ENCODE assay signal across 9 mouse cellular contexts in genomic region chr19:36897778-36898177, GRCm38 (mm10). TPM values are rescaled to one million over a fixed set of nuclear protein-coding genes. Genes with fewer than 3 reads are reported as not detected.
DNase-seq lines count a peak whose midpoint lies in the region; ATAC-seq and TF ChIP-seq lines count a peak whose summit lies in the region.
"Had no signal": no experiment of that assay in that cellular context is flagged by ENCODE, and none has a peak within 500 bp of the region (broad histone marks: within the 10 kb centered on the region; RNA-seq: fewer than 3 reads in every experiment).

No protein-coding gene starts in this region.

- H3K9me3 ChIP-seq in CH12.LX (replicated peaks; ENCODE audit: low read length), result no peaks in the 10 kb centered on the region
- H3K9me3 ChIP-seq in forebrain, postnatal 0 days (ENCODE audit: low read length), result no peaks in the 10 kb centered on the region
- no peaks in the 10 kb centered on the region for H3K9me3 ChIP-seq in midbrain, embryonic 15.5 days
- H3K9me3 ChIP-seq: embryonic facial prominence, embryonic 13.5 days had no signal

- no peaks in the 10 kb centered on the region for H3K79me2 ChIP-seq in CH12.LX (replicated peaks; ENCODE audit: control insufficient read depth, extremely low read depth, insufficient read depth, poor library complexity, severe bottlenecking)

- DNase-seq in kidney, adult 18-20 months, result peak; percentile 18
- DNase-seq in kidney, adult 8-10 months, result no peak
- DNase-seq in CH12.LX (ENCODE audit: extremely low read depth) (peak; percentile 24), Patski (ENCODE audit: low read depth, low spot score) (no peak)
- peak; percentile 66 for DNase-seq in forebrain, postnatal 0 days
- DNase-seq in right cerebral cortex, adult 2 months (ENCODE audit: low spot score in 2 of 2), result no peak
- no peak for DNase-seq in gastrocnemius, adult 18-20 months (ENCODE audit: low spot score)

- TF ChIP-seq CTCF in CH12.LX (conservative IDR thresholded peaks at IDR 0.05 in 1 of 2, IDR thresholded peaks at IDR 0.05 in 1 of 2; ENCODE audit: low read depth in 2 of 2, low read length in 2 of 2), result peak; percentile 11 to 68; a peak in 2 of 4 replicates
- peak; percentile 80 for TF ChIP-seq CTCF in Patski (IDR thresholded peaks at IDR 0.05)
- peak; percentile 78 for TF ChIP-seq CTCF in forebrain, postnatal 0 days (IDR thresholded peaks at IDR 0.05; ENCODE audit: low read depth)

- 45% methylated on average over 9 of the region's 9 CpGs for WGBS in forebrain, postnatal 0 days
- WGBS in midbrain, embryonic 15.5 days, result 44% methylated on average over 9 of the region's 9 CpGs

- no peak for TF ChIP-seq POLR2A in CH12.LX (IDR thresholded peaks at IDR 0.05; ENCODE audit: low read depth, low read length)

- no peak overlapping the region for H3K9ac ChIP-seq in CH12.LX (ENCODE audit: insufficient read depth, low read depth)
- no peak overlapping the region for H3K9ac ChIP-seq in forebrain, postnatal 0 days
- no peak overlapping the region for H3K9ac ChIP-seq in midbrain, embryonic 15.5 days
- H3K9ac ChIP-seq: embryonic facial prominence, embryonic 13.5 days had no signal

- dilution Hi-C loops in CH12.LX (cut with MboI; ENCODE audit: extremely low pct_ligation_motif_present, extremely low pct_unique_long_range_greater_than_20kb, low sequenced_read_pairs), result no loop called here

- H3K36me3 ChIP-seq in CH12.LX (replicated peaks in 1 of 2; ENCODE audit: control insufficient read depth in 1 of 2, insufficient read depth in 1 of 2, low read length in 1 of 2), result peaks cover 9 to 34% of the 10 kb centered on the region in 2 experiments
- peaks cover 13% of the 10 kb centered on the region for H3K36me3 ChIP-seq in forebrain, postnatal 0 days (ENCODE audit: insufficient read depth)
- peaks cover 17% of the 10 kb centered on the region; the same call in 1 of the 2 replicates for H3K36me3 ChIP-seq in midbrain, embryonic 15.5 days (replicated peaks)

- H3K27me3 ChIP-seq in CH12.LX (replicated peaks) (no peaks in the 10 kb centered on the region), Patski (no peaks in the 10 kb centered on the region)
- H3K27me3 ChIP-seq in forebrain, postnatal 0 days (ENCODE audit: insufficient read depth, low read length), result no peaks in the 10 kb centered on the region
- no peaks in the 10 kb centered on the region for H3K27me3 ChIP-seq in midbrain, embryonic 15.5 days (replicated peaks)
- H3K27me3 ChIP-seq: embryonic facial prominence, embryonic 13.5 days had no signal

- no peak overlapping the region for H3K4me3 ChIP-seq in CH12.LX (replicated peaks in 1 of 3; ENCODE audit: low read depth in 2 of 3, low read length in 2 of 3, poor library complexity in 1 of 3)
- no peak overlapping the region for H3K4me3 ChIP-seq in forebrain, postnatal 0 days (ENCODE audit: low read depth, low read length)
- no peak overlapping the region for H3K4me3 ChIP-seq in midbrain, embryonic 15.5 days
- H3K4me3 ChIP-seq: embryonic facial prominence, embryonic 13.5 days had no signal

- CTCF ChIA-PET in Patski (lab: Charles Lee), result interaction anchor here (1.1 to 2.9 kb wide), 7 partner anchors 15 to 48 kb away, joined by 3 to 9 read pairs (median 4); partner anchors contain the start of gene Btaf1

- in situ Hi-C loops in CH12.LX (cut with MboI; ENCODE audit: low pct_ligation_motif_present, low pct_unique_long_range_greater_than_20kb, low sequenced_read_pairs), result no loop called here
- in situ Hi-C loops in Patski (cut with MboI; ENCODE audit: low pct_unique_long_range_greater_than_20kb), result no loop called here

- TF ChIP-seq EP300 in CH12.LX (IDR thresholded peaks at IDR 0.05; ENCODE audit: low read length), result no peak

- POLR2A ChIA-PET in Patski (lab: Charles Lee), result no interaction called here

- peaks cover 4 to 7% of the 10 kb centered on the region in 2 experiments for H3K4me1 ChIP-seq in CH12.LX (ENCODE audit: control insufficient read depth in 1 of 2, insufficient read depth in 2 of 2)
- no peaks in the 10 kb centered on the region for H3K4me1 ChIP-seq in forebrain, postnatal 0 days (ENCODE audit: insufficient read depth)
- peaks cover 12% of the 10 kb centered on the region for H3K4me1 ChIP-seq in midbrain, embryonic 15.5 days

- no peak overlapping the region for H3K27ac ChIP-seq in CH12.LX (ENCODE audit: insufficient read depth, low read depth)
- no peak overlapping the region for H3K27ac ChIP-seq in forebrain, postnatal 0 days (ENCODE audit: low read depth, low read length)
- no peak overlapping the region; the same call in 1 of the 2 replicates for H3K27ac ChIP-seq in midbrain, embryonic 15.5 days
- H3K27ac ChIP-seq: embryonic facial prominence, embryonic 13.5 days had no signal

- no peak for ATAC-seq in Patski
- ATAC-seq in forebrain, postnatal 0 days, result peak; percentile 70
- peak; percentile 10; the same call in 1 of the 2 replicates for ATAC-seq in midbrain, embryonic 15.5 days (replicated peaks)

- H3K4me2 ChIP-seq in CH12.LX (ENCODE audit: insufficient read depth, low read depth, poor library complexity, severe bottlenecking), result no peak overlapping the region
- no peak overlapping the region for H3K4me2 ChIP-seq in forebrain, postnatal 0 days (ENCODE audit: low read depth)
- no peak overlapping the region for H3K4me2 ChIP-seq in midbrain, embryonic 15.5 days
- H3K4me2 ChIP-seq: embryonic facial prominence, embryonic 13.5 days had no signal

- no peak; the same call in none of the 2 replicates for TF ChIP-seq RAD21 in CH12.LX (IDR thresholded peaks at IDR 0.05; ENCODE audit: low read depth, low read length)

TF ChIP-seq in CH12.LX, 34 proteins besides CTCF, POLR2A, EP300 and RAD21:
- TF ChIP-seq MAZ (IDR thresholded peaks at IDR 0.05; ENCODE audit: low read depth, low read length) (no peak), HCFC1 (IDR thresholded peaks at IDR 0.05; ENCODE audit: low read depth, low read length) (no peak), SMC3 (IDR thresholded peaks at IDR 0.05; ENCODE audit: low read depth, low read length) (peak; percentile 48), GABPA (IDR thresholded peaks at IDR 0.05; ENCODE audit: insufficient replicate concordance, low read depth, low read length) (no peak), RCOR1 (conservative IDR thresholded peaks at IDR 0.05; ENCODE audit: low read depth, low read length) (no peak), MAX (IDR thresholded peaks at IDR 0.05; ENCODE audit: low read length) (0 out of 2 replicates have a peak, but pooled peaks have one; percentile 25), MYC (IDR thresholded peaks at IDR 0.05; ENCODE audit: low read depth, low read length) (0 out of 2 replicates have a peak, but pooled peaks have one; percentile 45)
TF ChIP-seq in CH12.LX: peak in this region for 3.

RNA-seq across cellular contexts. Expression of gene Fgfbp3, which starts 21.6 kb away (rescaled TPM):
- total RNA-seq in CH12.LX (2012; rRNA removed), result 1.4 and 1.6 TPM in 2 replicates
- total RNA-seq in CH12.LX (2014; rRNA removed), result 0.64 and 1.3 TPM in 2 replicates
- polyA plus RNA-seq in CH12.LX (2012; ENCODE audit: insufficient read length, low read depth), result 1.8 and 2.1 TPM in 2 replicates
- 2.6 TPM for polyA plus RNA-seq in Patski (2021)
- total RNA-seq in forebrain, postnatal 0 days (2014; rRNA removed), result 33.0 and 44.8 TPM in 2 replicates
- polyA plus RNA-seq in forebrain, postnatal 0 days (2015; fragmentation: Nextera tagmentation; extraction: Ambion mirVana), result 40.0 and 41.6 TPM in 2 replicates
- polyA plus RNA-seq in midbrain, embryonic 15.5 days (2015; fragmentation: Nextera tagmentation; extraction: Ambion mirVana), result 55.3 and 58.4 TPM in 2 replicates
- 1 to 10 TPM; 1.7 to 2.8 TPM for total RNA-seq in gastrocnemius, adult 18-20 months (2021)

RNA-seq across cellular contexts. Expression of gene Btaf1, which starts 28.1 kb away (rescaled TPM):
- total RNA-seq in CH12.LX (2012; rRNA removed) (38.3 and 42.8 TPM in 2 replicates), CH12.LX (2014; rRNA removed) (43.2 and 52.7 TPM in 2 replicates)
- polyA plus RNA-seq in CH12.LX (2012; ENCODE audit: insufficient read length, low read depth) (29.4 and 31.9 TPM in 2 replicates), Patski (2021) (24.3 TPM)
- 23.0 and 25.0 TPM in 2 replicates for total RNA-seq in forebrain, postnatal 0 days (2014; rRNA removed)
- polyA plus RNA-seq in forebrain, postnatal 0 days (2015; fragmentation: Nextera tagmentation; extraction: Ambion mirVana), result 2.4 and 3.3 TPM in 2 replicates
- polyA plus RNA-seq in midbrain, embryonic 15.5 days (2015; fragmentation: Nextera tagmentation; extraction: Ambion mirVana), result 9.3 and 10.2 TPM in 2 replicates
- total RNA-seq in gastrocnemius, adult 18-20 months (2021), result 10 to 100 TPM in 1 of 2 experiments, 1 to 10 TPM in 1; 7.9 to 13.9 TPM

Comparison
In these comparisons a context has a peak if more than half of its experiments do, and no peak if none do; other contexts are left out.
1. DNase-seq: peak in kidney, adult 18-20 months (single experiment), CH12.LX (single experiment) and forebrain, postnatal 0 days (single experiment); none in kidney, adult 8-10 months (0 of 2), Patski (single experiment), right cerebral cortex, adult 2 months (0 of 2) and gastrocnemius, adult 18-20 months (single experiment).
2. RNA of gene Fgfbp3, which starts 21.6 kb away (polyA plus RNA-seq): 55.3 to 58.4 TPM in midbrain, embryonic 15.5 days and 40.0 to 41.6 TPM in forebrain, postnatal 0 days; 2.6 TPM in Patski (single experiment) and 1.8 to 2.1 TPM in CH12.LX; every median in the first group is over 10 times any median in the second.
3. Peak in every context shown above with its lines, with median percentiles within 50 percentile points of each other: CTCF ChIP-seq.